Mouse (Mus musculus): ENCODE measurements around the gene Dcp1b. TPM values are rescaled to one million over a fixed set of nuclear protein-coding genes. Genes with fewer than 3 reads are reported as not detected.

Dcp1b gene
- total RNA-seq (2017): 9.0 and 10.6 TPM in 2 replicates

DNA sequence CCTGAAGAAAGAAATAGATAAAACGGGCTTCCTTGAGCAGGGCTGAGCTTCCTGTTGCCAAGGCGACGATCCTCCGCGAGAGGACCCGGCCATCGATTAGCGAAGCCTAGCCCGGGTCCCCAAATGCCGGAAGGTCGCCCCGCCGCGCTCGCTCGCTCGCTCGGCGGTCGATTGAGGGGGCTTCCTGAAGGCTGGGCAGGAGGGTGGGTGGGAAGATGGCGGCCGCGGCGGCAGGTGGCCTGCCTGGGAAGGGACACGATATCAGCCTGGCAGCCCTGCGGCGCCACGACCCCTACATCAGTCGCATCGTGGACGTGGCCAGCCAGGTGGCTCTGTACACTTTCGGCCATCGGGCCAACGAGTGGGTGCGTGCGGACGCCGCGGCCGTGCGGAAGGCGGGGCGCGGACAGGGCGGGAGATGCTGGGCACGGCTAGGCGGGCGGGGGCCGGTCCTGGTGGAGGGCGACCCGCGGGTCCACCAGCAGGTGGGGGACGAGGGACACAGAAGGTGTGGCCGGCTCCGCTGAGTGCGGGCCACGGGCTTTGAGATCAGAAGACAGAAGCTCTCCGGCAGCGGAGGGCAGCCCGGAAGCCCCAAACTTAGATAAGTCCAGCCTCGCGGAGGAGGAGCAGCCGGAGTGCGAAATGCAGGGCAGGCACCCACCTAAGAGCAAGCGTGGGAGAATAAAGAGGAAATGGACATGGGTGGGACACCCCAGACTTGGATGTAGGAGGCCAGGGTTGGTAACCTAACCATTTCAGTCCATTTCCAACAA is at the start of gene Dcp1b:
Gene Dcp1b, plus strand, starts transcription at position 176 of the 776 bp plus-strand sequence.
- ATAC-seq (replicated peaks; ENCODE audit: low read depth, poor library complexity, severe bottlenecking): peak; percentile 92

DNA sequence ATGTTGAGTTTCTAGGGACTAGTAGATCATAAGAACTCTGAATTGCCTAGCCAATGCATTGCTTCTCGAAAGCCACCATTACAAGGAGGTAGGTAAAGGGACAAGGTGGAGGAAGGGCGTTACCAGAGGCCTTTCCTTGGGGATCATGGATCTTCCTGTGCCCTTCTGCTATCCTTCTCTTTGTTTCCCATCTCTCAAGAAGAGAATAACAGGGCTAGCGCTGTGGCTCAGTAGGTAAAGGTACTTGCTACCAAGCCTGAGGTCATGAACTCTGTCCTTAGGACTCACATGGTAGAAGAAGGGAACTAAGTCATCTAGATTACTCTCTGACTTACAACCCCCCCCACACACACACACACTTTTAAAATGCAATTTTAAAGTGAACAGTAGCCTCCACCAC is 48.1 kb upstream of the Dcp1b start:
- ATAC-seq (replicated peaks; ENCODE audit: low read depth, poor library complexity, severe bottlenecking): no peak

DNA sequence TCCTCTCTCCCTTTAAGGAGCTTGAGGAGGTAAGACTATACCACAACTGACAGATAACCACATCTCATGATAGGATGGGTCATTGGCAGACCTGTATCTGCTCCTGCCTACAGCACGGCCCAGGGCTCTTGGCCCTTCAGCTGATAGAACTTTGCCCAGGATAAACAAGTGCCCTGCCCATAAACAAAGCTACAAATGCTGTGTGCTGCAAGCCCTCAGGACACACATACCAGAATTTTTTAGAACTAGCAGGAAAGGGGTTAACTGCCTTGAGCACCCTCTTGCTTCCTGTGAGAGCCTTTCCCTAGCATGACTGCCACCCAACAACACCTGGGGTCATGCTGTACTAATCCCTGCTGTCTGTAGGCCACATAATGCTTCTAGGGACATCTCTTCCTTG is 47.0 kb upstream of the Dcp1b start:
- no peak for ATAC-seq (replicated peaks; ENCODE audit: low read depth, poor library complexity, severe bottlenecking)

DNA sequence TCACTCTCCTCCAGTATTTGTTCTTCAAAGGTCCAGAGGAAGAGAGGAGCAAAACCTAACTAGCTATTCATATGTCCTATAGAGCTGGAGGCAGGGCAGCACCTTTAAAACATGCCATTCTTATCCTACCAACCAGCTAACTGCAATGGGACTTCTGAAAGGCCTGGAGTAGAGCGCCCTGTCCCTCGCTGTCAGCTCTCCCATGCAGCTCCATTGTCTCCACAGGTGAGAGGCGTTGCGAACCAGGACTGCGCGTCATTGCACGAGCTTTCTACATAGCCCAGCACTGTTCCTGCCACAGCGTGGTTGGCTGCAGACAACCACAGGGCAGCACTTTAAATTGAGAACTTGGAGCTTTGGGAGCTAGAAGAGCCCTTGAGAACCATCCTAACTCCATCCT is 46.5 kb upstream of the Dcp1b start:
- no peak for ATAC-seq (replicated peaks; ENCODE audit: low read depth, poor library complexity, severe bottlenecking)

DNA sequence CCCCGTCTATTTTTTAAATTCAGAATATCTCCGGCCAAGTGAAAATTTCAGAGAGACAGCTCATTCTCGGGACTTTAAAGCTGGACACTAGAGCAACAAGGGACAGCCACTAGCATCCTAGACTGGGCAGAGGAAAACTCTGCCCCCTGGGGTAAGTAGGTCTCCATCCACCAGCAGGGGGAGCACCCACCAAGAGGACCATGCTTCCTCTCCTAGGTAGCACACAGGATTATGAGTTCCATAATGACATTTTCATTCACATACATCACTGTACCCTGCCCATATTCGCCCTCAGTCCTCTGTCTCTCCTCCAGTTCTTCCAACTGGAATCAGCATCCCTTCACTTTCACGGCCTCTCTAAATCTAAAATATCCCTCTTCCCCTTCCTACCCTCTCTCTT is 45.4 kb upstream of the Dcp1b start:
- ATAC-seq (replicated peaks; ENCODE audit: low read depth, poor library complexity, severe bottlenecking): peak; percentile 76

DNA sequence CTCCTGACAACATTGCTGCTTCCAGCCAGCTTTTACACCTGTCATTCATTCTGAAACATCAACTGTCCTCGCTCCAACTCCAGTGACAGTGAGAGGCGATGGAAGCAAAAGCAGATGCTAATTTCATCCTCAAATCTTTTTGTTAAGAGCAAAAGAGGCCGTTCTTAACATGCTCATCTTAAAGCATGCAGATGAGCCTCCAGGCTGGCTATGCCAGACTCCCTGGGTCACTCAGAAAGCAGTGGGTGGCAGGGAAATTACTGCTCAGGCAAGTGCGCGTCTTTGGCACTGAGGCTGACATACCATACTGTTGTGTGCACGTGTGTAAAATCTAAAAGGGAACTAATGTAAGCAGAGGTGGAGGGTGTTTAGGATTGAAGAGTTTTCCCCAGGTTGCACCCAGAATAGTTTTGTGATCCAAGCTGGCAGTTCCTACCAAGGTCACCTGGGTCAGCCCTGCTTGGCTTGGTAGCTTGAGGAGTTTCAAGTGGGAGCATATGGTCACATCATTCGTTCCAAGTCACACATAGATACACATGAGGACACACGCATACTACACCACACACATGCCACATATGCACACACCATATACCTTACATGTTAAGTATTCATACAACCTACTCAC is 42.8 kb upstream of the Dcp1b start:
- no peak for ATAC-seq (replicated peaks; ENCODE audit: low read depth, poor library complexity, severe bottlenecking)

DNA sequence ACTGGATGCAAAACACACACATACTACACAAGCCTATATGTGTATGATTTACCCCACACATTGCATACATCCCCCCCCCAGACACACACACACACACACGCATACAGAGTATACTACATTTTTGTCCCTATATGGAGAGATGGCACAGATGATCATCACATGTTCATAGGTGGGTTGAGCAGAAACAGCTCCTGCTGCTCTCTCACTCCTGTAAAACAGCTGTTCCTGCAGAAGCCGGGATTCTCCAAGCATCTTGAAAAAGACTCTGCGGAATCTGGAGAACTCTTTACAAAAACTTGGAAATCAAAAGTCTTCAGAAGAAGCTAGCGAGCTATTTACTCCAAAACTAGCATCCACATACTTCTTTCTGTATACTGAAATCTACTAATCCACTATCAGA is 42.2 kb upstream of the Dcp1b start:
- no peak for ATAC-seq (replicated peaks; ENCODE audit: low read depth, poor library complexity, severe bottlenecking)

DNA sequence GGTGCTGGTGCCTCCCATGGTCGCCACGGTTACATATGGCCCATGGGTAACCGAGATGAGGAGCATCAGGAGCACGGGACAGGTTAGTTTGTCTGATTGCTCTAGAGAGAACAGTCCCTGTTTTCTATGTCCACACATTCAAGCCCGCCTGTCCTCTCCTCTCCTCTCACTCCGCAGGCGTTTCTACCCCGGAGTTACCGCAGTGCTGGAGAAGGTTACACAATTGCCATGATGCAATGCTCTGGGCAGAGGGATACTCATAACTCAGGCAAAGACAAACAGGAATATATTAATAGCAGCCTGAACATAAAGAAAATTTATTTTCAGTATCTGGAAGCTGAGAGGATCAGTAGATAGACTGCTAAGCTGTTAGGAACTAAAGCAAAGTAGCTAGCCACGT is 37.3 kb upstream of the Dcp1b start:
- ATAC-seq (replicated peaks; ENCODE audit: low read depth, poor library complexity, severe bottlenecking): no peak

DNA sequence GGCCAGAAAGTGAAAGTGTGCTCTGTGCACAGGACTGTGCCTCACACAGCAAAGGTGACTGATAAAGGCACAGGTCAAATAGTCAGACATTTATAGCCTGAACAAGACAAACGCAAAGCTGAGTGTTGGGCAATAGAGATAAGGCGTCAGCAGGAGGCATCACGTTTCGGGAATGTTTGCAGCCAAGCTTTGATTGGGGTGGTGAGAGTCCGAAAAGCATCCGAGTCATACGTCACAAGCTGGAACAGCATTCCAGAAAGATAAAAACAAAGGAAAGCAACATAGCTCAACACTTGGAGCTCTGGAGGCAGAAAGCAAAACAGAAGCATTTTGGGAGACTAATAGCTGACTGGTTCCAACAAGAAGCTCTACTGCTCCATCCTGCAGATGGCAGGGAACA is 35.5 kb upstream of the Dcp1b start:
- no peak for ATAC-seq (replicated peaks; ENCODE audit: low read depth, poor library complexity, severe bottlenecking)

DNA sequence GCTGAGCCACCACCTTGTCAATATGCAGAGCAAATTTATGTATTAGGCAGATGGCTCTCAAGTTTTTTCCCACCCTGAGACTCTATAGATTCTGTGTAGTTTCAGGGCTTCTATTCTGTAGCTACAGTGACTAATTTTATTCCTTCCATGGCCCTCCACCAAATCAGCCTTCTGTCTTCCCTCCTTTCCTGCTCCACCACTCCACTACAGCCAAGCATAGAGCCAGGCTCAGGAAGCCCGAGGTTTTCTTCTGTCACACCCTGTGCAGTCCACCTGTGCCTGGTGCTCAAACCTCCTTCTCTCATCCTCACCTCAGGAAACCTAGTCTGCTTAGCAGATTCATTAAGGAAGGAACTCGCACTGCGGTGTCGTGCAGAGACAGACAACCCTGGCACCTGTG is 29.9 kb upstream of the Dcp1b start:
- no peak for ATAC-seq (replicated peaks; ENCODE audit: low read depth, poor library complexity, severe bottlenecking)

DNA sequence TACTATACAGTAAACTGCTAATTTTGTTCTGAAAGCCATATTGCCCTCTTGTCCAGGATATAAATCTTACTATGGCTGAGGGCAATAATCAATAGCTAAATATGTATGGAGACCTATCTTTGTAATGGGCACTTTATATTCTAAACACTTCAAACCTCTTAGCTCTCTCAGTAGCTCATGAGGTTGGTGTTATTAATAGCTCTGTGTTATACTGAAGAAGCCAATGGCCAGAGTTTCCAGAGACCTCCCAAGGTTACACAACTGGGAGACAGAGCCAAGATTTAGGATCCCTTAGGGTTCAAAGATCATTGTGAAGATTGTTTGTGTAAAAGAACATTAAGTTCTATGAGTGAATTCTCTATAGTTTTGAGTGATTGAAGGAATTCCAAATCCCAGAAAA is 9.4 kb upstream of the Dcp1b start:
- no peak for ATAC-seq (replicated peaks; ENCODE audit: low read depth, poor library complexity, severe bottlenecking)

DNA sequence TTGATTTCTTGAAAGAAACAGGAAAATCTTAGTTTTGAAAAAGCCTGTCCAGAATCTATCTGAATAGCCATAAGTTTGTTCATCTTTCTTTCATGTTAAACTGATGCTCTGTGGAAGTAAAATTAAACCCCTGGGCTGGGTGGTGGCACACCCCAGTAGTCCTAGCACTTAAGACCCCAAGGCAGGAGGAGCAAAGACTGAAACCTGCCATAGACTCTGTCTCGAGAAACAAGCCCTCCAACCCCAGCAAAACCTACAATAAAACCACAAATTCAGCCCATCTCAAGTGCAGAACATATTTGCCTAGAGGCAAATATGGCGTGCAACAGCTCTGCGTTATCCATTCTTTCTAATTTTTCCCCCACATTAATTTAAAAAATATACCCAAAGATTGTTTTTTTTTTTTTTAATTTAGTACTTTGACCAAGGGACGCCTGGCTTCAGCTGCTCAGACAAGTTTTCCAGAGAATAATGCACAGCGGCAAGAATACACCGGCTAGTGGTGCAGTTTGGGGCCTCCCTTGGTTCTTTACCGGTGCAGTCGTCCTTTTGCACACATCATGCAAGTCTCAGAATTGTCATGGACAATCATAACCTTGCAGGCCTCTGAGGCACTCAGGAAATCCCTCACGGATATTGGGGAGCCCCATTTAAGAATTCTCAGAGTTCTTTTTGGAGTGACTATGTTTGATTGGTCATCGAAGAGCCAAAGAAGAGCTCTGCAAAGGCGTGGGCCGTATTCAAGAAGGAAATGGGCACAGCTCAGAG is 562 bp upstream of the Dcp1b start:
- no peak for ATAC-seq (replicated peaks; ENCODE audit: low read depth, poor library complexity, severe bottlenecking)

DNA sequence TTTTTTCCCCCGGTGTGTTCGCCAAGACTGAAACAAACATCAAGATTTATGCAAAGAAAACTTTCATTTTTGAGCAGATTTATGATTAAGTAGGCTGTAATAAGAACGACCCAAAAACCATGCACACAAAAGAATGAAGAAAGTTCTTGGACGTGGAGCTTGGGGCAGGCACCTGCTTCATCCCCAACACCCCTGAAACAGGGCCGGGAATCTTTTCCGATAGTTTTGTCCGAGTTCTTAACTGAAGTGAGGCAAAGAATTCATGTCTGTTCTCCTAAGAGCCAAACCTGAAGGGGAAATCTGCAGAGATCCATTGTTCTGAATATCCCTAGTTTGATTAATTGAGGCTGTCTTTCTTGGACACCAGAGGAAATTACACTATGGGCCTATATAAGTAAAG is 1.1 kb downstream of the Dcp1b start:
- no peak for ATAC-seq (replicated peaks; ENCODE audit: low read depth, poor library complexity, severe bottlenecking)

DNA sequence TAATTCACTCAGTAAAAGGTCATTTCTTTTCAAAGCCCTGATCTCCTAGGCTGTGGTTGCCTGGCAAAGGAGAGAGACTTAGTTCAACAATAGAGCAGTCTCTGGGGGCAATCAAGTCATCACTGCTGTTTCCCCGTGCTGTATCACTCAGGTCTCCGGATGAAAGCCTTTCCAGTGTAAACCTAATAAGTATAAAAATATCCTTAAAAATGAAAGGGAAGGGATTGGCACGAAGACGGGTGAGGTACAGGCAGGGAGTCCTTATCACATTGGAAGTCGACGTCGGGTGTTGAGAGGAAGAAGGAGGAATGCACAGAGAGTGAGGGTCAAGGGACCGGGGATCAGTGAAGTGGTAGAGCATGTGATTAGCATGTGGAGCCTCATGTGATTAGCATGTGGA is 2.0 kb downstream of the Dcp1b start:
- ATAC-seq (replicated peaks; ENCODE audit: low read depth, poor library complexity, severe bottlenecking): no peak

DNA sequence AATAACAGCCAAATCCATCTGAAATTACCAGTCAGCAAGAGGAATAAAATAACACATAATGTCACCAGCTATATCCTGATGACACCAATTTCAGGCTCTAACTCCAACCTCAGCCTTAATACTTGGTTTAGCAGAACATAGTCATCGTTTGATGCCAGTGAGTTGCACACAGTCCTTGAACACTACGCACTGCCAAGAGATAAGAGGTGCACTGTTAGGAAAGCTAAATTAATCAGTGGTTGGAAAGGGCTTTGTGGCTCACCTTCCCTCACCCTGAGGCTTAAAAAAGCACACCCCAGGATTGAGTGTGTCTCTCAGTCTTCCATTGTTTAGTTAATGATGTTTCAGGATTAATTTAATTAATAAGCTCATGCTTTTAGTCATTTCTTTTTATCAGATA is 5.1 kb downstream of the Dcp1b start:
- ATAC-seq (replicated peaks; ENCODE audit: low read depth, poor library complexity, severe bottlenecking): no peak

DNA sequence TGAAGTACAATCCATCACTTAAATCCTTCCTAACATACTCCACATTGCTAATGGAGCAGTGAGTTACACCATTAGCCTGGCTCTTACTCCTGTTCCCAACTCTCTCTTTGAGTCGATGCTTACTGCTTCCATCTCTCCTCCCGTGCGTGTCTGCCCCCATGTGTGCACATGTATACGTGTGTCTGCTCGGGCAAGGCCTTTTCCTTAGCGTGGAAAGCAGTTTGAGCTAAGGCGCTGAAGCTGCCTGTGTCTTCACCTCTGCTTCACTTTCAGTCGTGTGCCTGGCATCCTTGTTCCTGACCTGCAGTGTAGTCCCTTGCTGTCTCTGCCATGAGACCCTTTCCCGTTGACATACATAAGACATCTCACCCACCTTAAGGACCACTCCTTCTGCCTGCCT is 7.2 kb downstream of the Dcp1b start:
- ATAC-seq (replicated peaks; ENCODE audit: low read depth, poor library complexity, severe bottlenecking): no peak

DNA sequence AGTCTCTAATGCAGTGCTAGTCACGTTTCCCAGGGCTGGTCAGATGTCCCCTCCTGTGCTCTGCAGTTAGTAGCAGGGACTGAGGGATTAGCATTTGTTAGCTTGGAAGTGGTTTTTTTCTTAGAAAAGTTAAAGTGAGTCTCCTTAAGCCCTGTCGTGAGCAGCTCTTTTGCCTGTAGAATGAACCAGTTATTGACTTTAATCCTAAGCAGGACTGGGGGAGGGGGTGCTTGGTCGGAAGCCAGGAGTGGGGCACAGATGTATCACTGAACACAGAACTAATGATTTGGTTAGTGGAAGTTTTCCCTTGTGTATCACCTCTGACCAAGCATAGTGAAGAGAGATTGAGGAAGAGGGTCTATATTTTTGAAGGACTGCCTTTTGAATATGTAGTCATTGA is 8.7 kb downstream of the Dcp1b start:
- no peak for ATAC-seq (replicated peaks; ENCODE audit: low read depth, poor library complexity, severe bottlenecking)

DNA sequence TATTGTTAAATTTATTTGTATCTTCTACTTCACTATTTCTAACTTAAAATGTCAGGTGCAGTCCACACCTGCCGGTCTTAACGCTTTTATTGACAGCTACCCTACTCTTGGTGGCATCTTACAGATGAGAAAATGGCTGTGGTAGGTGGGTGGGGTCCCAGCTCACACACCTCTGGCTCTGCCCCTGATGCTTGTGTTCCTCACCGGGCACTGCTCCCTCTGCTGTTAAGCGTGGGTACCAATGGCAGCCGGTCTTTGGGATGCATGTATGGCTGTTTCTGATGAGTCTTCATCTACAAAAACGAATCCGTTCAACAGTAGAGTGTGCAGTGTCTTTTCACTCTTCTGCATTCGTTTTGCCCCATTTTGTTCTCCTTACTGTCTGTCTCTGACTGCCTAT is 11.6 kb downstream of the Dcp1b start:
- peak; percentile 56; the same call in 1 of the 2 replicates for ATAC-seq (replicated peaks; ENCODE audit: low read depth, poor library complexity, severe bottlenecking)

DNA sequence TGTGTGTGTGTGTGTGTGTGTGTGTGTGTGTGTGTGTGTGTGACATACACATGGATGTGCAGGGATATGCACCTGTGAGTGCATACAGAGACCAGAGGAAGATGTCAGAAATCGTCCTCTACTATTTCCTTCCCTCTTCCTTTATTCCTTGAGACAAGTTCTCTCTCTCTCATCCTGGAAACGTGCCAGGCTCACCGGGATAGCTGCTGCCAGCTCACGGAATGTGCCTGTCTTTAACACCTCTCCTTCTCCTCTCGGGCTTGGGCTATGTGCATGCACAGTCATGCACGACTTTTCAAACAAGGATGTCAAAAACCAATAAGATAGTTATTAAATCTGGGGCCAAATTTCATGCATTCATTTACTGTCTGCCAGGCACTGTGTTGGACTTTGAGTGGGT is 12.6 kb downstream of the Dcp1b start:
- no peak for ATAC-seq (replicated peaks; ENCODE audit: low read depth, poor library complexity, severe bottlenecking)

DNA sequence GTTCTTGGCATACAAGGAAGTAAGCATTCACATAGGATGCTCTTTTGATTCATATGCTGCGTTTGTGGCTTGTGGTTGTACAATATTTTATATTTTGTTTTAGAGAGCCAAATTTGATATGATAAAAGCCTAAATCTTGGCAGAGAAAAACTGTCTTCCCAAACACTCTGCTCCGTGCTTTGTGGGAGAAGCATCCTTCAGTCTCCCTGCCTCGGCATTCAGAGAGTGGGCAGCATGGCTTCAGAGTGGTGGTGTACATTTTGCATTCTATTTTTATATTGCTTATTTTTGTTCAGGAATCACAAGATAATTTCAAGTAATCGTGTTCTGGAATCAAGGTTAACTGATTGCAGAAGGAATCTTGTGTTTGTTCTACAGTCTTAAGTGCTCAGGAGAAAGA is 16.4 kb downstream of the Dcp1b start:
- ATAC-seq (replicated peaks; ENCODE audit: low read depth, poor library complexity, severe bottlenecking): no peak

DNA sequence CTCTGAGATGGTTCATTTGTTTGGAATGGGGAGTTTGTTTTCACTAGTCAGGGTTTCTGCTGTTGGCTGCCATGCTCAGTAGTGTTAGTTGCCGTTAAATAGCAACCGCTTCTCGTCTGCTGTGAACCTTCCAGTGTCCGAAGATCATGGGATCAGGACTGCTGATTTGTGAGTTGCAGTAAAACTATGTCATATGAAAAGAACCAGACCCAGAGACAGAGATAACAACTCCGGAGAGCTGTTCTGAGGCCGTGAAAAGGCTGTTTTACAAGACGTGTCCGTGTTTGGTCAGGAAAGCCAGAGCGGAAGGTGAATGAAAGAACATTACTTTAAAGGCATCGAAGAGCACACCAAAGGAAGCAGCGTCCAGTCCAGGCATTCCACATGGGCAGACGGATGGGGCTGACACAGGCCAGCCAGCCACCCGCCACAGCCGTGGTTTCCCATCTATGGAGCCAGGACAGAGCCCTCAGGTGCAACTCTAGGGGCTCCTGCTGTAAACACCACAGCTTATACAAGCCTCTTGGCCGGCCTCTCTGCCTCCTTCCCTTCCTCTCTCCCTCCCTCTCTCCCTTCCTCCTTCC is 18.6 kb downstream of the Dcp1b start:
- ATAC-seq (replicated peaks; ENCODE audit: low read depth, poor library complexity, severe bottlenecking): no peak
